Mouse (Mus musculus) retina, postnatal 1 day (tissue): ENCODE results near the gene Cux1.

Source experiments
- DNase-seq: peaks from one replicate; pipeline ENCODE4 v3.0.0-alpha.2; 2012

The Cux1 gene

DNA sequence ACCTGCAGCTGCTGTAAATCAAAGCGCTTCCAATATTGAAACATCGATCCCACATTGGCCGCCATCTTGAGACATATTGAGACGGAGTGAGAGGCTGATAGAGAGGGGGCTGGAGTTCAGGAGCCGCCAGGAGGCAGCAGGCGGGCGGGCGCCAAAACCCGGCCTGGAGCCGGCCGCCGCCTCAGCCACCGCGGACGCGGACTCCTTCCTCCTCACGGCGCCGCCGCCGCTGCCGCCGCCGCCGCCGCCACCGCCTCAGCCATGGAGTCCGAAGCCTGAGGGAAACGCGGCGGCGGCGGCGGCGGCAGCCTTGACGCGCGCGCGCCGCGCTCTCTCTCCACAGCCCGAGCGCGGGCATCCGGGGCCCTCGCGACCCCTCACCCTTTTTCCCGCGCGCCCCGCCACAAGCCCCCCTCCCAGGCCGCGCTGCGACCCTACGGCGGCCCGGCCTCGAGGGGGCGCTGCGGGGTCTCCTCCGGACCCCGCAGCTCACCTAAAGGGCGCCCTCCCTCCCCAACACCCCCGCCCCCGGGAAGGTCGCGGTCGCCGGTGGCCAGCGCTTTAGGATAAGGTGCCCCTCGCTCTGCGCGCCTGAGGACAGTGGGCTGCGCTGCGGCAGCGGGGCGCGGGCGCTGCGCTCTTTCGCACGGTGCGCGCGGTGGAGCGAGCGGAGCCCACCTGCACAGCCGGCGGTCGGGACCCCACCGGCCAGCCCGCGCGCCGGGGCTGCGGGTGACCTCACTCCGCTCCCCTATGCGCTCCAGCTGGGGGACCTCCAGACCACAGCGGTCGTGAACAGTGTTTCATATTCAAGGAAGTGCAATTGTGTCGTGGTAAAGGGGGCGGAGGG lies at the start of gene Cux1:
TSS of gene Cux1 (minus strand) at position 315 of the 850 bp plus-strand sequence.
- DNase-seq, result peak; percentile 92

DNA sequence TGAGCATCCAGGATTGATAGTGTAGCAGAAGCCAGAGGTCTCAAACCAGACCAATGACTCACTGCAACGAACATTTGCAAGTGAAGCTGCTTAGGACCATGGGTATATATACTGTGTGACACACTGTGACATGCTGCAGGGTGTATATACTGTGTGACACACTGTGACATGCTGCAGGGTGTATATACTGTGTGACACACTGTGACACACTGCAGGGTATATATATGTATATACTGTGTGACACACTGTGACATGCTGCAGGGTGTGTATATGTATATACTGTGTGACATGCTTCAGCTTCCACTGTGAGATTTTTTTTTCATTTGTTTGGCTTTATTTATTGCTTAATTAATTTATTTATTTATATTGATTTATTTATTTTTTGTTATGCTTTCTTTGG lies 45.1 kb upstream of the Cux1 start:
- DNase-seq, result no peak

DNA sequence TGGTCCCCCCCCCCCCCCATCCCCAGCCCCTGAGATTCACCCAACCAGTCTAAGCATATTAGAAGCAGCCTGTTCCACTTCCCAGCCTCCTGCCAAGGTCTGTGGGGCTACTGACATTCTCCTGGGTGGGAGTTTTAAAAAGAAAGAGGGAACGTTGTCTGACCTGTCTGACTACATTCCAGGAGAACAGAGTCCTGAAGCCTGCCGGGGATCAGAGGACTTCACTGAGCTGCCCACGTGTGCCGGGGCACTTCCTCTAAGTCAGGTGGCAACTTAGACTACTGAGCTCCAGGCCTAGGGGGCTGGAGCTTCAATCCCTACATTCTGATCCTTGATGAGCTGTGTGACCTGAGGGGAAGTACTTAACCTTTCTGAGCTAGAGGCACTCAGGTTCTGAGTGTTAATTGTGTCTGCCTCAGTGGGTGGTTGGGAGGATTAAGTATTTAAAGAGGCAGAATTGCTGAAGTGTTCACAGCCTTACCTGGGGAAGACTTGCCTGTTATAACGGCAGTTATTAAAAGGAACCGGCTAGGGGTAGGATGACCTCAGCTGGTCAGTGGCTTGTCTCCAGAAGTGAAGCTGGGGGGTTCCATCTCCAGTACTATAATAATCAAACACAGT lies 41.6 kb upstream of the Cux1 start:
- DNase-seq, result no peak

DNA sequence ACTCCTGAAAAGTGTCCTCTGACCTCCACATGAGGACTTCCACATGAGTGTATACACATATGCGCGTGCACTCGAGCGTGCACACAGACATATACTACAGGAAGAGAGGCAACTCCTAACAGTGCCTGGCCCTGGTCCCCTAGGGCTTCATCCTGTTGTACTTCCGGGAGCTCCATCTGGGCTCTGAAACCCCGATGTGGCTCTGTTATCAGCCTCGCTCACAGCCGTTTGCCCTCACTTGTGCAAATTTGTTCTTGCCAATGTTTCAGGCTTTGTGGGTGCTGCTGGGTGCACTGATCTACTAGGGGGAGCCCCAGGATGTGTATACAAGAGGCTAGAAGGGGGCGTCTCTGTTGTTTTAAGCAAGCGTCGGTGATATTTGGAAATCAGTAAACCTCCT lies 37.9 kb upstream of the Cux1 start:
- no peak for DNase-seq

DNA sequence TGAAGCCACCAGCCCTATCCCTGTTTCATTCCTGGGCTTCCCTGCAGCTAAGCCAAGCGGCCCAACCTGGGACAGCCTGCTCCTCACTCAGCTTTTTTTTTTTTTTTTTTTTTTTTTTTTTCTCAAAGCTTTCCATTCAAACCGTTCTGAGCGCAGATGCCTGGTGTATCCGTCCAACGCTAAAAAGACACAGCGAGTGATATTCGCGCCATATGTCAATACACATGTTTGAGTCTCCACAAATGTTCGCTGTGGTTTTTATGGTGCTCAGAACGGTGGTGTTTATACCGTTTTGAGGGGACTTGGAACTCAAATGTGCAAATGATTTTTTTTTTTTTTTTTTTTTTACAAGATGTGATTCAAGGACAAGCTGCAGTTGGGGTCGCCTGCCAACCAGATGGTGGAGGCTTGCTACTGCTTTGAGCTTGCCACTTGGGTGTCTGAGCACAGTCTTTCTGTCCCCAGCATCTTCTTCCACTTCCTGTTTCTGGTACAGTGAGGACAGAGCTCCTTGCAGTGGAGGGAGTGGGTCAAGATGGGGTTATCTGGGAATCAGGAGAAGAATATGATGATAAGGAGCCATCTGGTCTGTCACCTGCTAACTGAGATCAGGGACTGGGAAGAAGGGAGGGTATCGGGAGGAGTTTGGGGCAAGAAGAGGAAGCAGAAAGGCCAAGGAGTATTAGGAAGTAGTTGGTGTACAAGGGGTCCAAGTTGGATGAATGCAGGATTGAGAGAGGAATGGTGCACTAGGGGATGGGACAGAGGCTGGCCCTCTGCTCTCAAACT lies 36.1 kb upstream of the Cux1 start:
- DNase-seq, result no peak

DNA sequence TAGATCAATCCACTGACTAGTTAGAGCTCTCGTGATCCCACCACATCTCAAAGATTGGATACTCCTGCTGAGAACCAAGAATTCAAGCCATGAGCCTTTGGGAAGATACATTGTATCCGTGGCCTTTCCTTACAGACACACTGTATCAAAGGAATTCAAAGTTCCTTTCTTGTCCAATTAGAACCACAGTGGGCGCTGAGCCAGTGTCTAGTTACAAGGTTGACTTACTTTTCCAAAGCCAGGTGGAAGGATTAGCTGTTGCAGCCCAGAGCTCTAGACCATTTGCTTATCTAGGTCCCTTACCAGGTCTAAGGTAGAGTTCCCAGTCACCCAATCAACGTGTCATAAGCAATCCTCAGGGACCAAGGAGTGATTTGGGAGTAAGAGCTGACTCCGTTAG lies 33.2 kb upstream of the Cux1 start:
- DNase-seq, result no peak

DNA sequence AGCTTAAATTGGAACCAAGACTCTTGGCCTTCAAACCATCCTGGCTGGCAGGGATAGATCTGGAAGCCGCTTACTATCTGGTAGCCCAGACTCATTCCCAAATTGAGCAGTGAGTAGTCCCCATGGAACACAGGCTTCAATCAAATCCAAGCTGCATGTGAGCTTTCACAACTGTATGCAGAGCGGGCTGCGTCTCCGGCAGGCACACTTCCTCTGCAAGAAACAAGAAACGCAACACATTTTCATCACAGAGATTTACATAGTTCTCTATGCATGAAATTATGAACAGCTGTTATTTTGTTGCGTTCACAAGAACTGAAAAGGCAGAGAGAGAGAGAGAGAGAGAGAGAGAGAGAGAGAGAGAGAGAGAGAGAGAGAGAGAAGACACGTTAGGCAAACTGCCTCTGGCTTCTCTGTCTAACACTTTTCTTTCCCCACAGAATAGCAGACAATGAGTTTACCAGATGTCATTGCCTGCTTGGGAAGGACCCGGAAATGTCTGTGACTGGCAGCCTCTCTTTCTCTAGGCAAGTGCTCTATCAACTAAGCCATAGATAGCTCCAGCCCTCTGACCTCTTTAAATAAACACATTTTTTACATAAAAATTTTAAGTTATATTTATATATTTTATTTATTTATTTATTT lies 27.7 kb upstream of the Cux1 start:
- no peak for DNase-seq

DNA sequence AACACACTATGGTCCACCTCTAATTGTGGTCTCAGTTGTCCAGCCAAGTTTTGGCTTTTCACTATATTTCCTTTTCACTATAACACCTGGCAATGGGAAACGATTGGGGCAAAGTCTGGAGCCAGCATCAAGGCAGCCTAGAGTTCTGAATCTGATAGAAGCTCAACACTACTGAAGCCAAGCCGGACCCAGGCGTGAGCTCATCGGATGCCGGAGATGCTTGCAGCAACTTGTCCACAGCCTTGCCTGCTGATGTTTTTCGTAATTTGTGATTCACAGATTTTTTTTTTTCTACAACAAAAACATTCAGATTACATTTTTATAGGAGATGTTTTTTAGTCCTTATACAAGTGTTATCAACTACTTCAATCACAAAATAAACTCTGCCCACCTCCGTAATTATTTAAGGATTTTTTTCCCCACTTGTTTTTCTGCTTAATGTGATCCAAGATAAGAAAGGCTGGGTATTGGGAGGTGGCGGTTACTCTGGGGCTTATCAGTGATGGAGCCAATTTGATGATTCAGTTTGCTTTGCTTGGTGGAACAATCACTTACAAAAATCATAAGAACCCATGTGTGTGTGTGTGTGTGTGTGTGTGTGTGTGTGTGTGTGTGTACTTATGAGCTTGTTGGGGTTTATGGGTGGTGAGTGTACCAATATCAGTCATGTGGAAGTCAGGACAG lies 24.7 kb upstream of the Cux1 start:
- no peak for DNase-seq

DNA sequence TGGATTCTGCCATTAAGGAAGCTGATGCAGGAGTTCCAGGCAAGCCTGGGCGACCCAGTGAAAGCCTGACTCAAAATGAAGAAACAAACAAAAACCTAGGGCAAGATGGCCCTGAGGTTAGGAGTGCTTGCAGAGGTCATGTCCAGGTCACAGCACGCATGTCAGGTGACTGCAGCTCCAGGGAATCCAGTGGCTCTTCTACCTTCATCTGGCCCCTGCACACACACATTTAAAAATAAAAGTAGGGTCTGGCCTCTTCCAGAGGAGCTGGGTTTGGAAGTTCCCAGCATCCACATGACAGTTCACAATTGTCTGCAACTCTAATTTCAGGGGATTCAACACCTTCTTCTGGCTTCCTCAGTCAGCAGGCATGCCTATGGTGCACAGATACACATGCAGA lies 21.7 kb upstream of the Cux1 start:
- DNase-seq, result no peak

DNA sequence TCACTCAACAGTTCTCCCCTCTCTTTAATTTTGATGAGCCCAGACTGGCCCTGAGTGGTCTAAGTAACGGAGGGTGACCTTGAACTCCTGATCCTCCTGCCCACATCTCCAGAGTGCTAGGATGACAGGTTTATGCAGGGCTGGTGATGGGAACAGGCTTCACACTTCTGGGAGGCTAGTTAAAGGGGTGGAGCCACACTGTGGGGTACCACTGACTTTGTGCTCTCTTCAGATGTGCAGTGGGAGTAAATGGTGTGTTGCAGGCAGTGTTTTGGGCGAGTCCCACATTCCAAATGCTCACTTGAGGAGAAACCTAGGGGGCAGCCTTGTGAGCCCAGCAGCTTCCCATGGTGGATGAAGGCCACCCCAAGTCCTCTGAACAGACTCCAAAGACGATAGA lies 21.2 kb upstream of the Cux1 start:
- no peak for DNase-seq

DNA sequence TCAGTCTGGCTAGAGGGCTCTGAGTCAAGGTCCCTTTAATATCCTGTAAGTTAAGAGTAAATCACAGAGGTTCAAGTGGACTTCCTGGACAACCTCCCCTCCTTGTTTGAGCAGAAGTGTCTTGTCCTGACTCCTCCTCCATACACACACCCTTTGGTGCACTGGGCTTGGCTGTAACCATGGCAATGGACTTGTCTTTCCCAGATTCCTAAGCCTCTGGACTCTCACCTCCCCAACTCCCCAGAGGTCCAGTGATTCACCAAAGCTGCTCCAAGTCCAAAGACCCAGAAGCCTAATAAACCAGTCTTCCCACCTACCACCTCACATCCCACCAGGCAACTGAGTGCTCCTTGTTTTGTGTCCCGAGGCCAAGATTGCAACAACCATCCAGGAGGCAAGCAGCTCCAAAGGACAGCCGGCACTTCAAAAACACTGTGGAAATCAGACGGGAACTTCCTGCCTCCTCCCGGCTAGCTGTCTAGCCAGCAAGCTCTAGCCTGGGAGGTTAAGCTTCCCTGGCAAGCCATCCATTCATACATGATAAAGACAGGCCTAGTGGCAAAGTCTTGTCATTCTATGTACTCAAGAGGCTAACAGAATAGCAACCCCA lies 17.5 kb upstream of the Cux1 start:
- DNase-seq, result no peak

DNA sequence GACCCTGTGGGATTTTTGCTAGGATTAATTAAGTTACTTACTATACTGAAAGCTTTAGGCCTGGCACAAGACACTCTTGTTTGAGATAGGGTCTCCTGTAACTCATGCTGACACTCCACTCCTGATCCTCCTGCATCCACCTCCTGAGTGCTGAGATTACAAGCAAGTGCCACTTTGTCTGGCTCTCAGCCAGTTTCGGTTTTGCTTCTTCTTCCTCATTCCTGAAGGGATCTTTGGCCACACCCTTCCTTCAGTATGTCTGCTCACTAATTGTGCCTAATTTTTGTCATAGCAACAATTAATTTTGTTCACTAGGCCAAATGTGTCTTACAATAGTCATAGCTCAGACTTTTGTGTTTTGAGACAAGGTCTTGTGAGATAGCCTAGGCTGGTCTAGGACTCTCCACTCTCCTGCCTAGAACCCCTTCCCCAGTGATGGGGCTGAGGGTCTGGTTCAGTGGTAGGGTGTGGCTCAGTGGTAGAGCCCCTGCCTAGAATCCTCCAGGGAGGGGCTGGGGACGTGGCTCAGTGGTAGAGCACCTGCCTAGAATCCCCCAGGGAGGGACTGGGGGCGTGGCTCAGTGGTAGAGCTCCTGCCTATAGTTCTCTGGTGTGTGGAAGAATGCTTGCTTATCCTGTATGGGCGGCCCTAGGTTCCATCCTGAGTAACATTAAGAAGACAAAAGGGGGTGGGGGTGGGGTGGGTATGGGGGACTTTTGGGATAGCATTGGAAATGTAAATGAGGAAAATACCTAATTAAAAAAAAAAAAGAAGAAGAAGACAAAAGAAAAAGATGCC lies 16.6 kb upstream of the Cux1 start:
- DNase-seq, result no peak

DNA sequence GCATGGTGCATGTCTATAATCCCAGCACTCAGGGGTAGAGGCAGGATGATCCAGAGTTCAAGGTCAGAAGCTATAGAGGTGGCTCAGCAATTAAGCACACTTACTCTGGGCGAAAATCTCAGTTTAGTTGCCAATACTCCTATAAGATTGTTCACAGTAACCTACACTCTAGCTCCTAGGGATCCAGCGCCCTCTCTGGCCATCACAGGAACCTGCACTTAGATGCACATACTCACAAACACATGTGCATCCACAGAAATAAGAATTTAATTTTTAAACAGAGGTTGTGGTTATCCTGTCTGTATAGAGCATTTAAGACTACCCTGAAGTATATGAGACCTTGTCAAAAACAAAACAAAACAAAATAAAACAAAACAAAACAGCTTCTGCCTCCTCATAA lies 16.0 kb upstream of the Cux1 start:
- no peak for DNase-seq

DNA sequence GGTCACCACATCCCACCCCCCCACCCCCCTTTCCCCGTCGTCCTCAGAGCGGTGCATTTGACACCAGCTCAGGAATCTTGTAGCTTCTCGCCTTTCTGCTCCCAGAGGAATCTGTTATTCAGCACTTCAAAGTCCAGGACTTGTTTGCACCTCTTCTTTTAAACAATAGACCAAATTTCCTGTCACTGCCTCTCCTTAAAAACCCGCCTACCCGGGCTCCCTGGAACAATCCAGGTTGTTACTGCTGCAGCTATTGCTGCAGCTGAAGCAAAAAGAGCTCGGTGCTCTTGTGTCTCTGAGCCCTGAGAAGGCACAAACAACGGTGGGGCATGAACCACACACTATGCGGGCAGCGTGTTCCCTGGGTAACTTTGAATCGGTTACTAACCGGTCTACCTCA lies 14.9 kb upstream of the Cux1 start:
- no peak for DNase-seq

DNA sequence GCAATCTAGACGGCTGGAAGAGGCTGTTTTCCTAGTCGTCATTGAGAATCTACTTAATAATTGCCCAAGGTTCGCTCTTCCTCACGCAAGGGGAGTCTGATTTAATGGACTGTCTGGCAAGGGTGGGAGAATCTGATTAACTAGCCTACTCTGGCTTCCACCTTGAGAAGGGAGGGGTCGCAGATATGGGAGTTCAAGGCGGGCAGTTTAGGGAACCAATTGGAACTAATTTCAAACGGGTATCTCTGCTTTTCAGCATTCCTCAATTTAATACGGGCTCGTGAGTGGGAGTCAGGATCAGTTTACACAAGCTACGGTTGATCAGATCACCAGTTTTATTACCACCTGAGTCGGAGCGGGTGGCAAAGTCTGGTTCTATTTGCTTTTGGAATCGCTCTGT lies 14.3 kb upstream of the Cux1 start:
- DNase-seq, result no peak

DNA sequence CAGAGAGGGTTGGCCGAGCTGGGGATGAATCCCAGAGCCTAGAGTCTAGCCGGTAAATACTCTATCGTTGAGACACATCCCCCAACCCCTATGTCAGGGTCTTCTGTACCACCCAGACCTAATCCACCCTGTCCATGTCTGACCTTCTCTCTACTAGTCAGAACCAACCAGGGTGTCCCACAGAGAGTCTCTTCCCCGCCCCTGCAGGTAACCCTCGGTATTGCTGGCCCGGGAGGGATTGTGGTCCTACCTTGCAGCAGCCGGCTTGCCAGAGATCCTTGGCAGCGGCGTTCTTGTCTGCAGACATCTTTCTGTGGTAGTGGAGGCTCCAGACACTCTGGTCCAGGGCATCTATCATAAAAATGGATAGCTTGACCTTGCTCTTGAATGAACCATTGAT lies 13.9 kb upstream of the Cux1 start:
- DNase-seq, result peak; percentile 67

DNA sequence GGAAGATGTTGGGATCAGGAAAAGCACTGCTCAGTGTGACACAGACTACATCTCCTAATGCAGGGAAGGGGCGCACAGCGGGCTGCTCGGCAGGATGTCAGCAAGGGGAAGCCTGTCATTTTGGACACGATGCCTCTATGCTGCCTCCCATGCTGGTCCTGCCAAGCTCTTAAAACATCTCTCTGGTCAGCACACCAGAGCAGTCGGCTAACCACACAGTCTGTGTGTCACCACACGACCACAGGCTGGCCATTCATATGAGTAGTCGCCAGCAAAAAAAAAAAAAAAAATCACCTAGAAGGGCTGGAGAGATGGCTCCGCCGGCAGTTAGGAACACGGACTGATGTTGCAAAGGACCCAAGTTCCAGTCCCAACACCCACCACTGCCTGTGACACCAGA lies 10.9 kb upstream of the Cux1 start:
- DNase-seq, result no peak

DNA sequence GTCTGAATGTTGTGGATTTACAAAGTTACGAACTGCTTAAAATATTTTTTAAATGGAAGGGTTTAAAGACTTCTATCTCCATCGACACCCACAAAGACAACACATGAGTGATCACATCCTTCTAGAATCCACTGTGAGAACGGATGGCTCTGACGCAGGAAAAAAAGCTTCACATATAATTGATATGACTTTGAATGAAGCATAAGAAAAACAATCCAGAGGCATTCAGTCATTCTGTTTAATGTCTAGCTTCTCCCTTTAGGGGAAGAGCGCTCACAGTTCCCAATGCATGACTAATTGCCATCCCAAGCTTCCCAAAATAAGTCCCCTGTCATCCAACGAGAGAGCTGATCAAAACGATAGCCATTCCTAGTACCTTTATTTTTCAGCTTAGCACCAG lies 2.9 kb upstream of the Cux1 start:
- DNase-seq, result no peak

DNA sequence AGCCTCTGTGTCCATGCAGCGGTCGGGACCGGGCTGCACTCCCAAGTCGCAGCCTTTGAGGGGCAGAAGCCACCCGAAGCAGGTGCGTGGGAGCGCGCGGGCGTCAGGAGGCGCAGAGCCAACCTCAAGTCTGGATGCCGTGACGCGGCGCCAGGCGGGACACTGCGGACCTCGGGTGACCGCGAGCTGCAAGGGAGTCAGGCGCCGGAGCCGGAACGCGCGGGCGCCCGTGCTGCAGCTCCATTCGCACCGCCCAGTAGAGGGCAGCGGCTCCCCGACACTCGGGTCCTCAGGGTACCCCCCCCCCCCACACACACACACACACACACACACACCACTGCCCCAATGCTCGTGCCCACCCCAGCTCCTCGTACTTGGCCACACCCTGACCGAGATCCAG lies 1.5 kb upstream of the Cux1 start:
- peak; percentile 87 for DNase-seq

DNA sequence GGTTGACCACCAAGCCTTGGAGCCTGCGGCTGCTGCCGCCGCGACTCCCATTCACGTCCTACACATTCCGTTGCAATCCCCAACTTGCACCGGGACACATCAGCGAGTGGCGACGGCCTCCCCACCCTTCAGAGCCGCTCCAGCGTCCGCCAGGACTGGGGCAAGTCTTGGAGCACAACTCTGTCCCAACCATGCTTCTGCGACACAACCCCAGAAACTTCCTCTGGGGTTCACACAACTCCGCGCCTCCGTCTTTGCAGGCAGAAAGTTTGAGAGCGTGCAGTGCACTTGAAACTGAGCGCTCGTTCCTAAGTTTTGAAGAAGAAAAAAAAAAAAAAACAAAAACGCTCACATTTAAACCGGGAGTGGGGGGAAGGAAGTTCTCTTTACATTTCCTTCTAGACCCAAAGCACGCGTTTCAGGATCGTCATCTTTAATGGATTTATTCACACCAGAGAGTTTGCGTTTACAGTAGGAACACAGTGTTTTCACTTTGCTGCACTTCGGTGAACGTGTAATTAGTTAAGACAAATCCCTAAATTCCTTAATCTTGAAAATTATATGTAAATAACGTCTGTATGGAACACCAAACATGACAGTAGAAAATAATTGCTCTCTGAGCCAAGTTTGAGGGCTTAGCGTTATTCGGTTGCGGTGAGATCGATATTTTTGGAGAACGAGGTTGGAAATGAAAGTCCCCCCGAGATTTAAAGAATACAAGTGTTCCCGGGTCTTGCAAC lies 906 bp upstream of the Cux1 start:
- DNase-seq, result peak; percentile 24

DNA sequence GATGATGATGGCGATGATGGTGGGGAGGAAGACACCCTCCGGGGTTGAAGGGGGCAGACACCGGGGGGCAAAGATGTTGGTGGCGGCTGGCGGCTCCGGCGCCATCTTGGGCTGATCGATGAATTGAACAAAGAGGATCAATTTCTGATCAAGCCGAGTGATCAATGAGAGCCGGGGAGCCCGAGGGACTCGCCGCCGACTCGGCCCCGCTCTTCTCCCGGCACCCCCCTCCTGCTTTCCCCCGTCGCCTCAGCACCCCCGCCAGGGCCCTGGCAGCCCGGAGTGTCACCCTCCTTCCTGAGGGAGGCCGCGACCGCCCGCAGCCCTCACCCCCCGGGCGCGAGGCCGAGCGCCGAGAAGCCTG lies 496 bp downstream of the Cux1 start:
- no peak for DNase-seq
